Mouse (Mus musculus) olfactory bulb, adult 2 months (tissue): ENCODE results near the gene Pcnx3. TPM values are rescaled to one million over a fixed set of nuclear protein-coding genes. Genes with fewer than 3 reads are reported as not detected.

Source experiments
- H3K27ac ChIP-seq: fragments of 200-500 bp; 2 replicates; pipeline ENCODE4 v1.5.1; 2012; ENCODE audit warnings: low read depth, low read length; ENCODE audit not compliant: insufficient read depth
- H3K4me1 ChIP-seq: fragments of 200-500 bp; 2 replicates; pipeline ENCODE4 v1.6.1; 2012; ENCODE audit warnings: low read length; ENCODE audit not compliant: control insufficient read depth, insufficient read depth
- H3K4me3 ChIP-seq: fragments of 200-500 bp; 2 replicates; pipeline ENCODE4 v1.5.1; 2012; ENCODE audit warnings: mild to moderate bottlenecking, low read depth, low read length, moderate library complexity; ENCODE audit not compliant: insufficient read depth
- CTCF ChIP-seq: fragments of 200-500 bp; IDR thresholded peaks from 2 replicates; pipeline ENCODE4 v1.5.1; 2012; ENCODE audit warnings: low read depth, mild to moderate bottlenecking, low read length, moderate library complexity; ENCODE audit not compliant: insufficient read depth
- POLR2A ChIP-seq: fragments of 200-500 bp; IDR thresholded peaks from 2 replicates; pipeline ENCODE4 v1.6.1; 2012; ENCODE audit warnings: mild to moderate bottlenecking, low read depth, low read length, moderate library complexity; ENCODE audit not compliant: insufficient read depth
- WGBS: fragments of 180-500 bp; shearing (Covaris S2); methylation state at CpG from one replicate; pipeline ENCODE4 v1.1.7; 2018; 5-methylcytosine and 5-hydroxymethylcytosine counted together
- polyA plus RNA-seq: library from polyadenylated mRNA; stranded (reverse); fragments of >200 nt; gene quantifications from 2 replicates; pipeline ENCODE4 v1.2.4, GENCODE M21; 2012; ENCODE audit warnings: low replicate concordance; ENCODE audit not compliant: missing spikeins, insufficient read depth, insufficient read length

The Pcnx3 gene
- polyA plus RNA-seq, 1 experiment, result not detected

DNA sequence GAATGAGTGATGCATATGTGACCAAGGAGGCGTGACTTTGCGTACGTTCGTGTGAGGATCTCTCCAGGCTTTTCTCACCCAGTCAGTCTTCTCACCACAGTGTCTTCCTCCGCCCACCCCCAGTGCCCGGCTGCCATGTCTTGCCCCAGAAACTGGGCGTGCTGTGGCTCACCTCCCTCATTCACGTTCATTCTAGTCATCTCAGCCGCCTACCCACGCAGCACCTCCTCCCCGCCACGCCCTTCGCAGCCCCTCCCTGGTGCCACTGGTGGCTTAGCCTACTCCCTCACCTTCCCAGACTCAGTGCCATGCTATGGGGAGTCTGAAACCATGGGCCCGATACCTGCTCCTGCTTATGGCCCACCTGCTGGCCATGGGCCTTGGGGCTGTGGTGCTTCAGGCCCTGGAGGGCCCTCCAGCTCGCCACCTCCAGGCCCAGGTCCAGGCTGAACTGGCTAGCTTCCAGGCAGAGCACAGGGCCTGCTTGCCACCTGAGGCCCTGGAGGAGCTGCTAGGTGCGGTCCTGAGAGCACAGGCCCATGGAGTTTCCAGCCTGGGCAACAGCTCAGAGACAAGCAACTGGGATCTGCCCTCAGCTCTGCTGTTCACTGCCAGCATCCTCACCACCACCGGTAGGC is 15.6 kb upstream of the Pcnx3 start, which contains the start of gene Kcnk7:
Kcnk7 (plus strand) TSS at position 205 of the 638 bp plus-strand sequence.
- Histone ChIP-seq H3K27ac (no peak within 1 kb of the TSS), H3K4me1 (peaks cover 9% of the 10 kb centered on the region), H3K4me3 (no peak within 1 kb of the TSS)
- WGBS, result 72% methylated on average over 17 of the region's 17 CpGs
- TF ChIP-seq POLR2A (no peak), CTCF (no peak)

DNA sequence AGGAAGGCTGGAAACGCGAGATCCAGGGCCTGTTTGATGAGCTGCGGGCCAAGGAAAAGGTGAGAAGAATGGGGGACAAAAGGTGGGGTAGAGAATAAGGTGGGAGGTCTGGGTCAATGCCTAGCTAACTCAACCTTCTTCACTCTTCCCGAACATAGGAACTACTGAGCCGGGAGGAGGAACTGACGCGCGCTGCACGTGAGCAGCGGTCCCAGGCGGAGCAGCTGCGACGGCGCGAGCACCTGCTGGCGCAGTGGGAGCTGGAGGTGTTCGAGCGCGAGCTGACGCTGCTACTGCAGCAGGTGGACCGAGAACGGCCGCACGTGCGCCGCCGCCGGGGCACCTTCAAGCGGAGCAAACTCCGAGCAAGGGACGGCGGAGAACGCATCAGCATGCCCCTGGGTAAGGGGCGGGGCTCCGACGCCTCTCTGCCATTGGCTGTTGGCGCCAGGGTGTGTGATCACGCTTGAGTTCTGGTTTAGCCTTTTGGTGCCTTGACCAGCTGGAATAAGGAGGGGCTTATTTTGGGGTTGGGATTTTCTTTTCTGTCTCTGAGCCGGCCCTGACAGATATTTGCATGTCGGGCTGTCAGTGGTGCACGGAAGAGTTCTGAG is 7.2 kb upstream of the Pcnx3 start:
- Histone ChIP-seq H3K4me3 (no peak overlapping the region), H3K27ac (no peak overlapping the region), H3K4me1 (peaks cover 28% of the 10 kb centered on the region)
- WGBS, result 48% methylated on average over 41 of the region's 41 CpGs
- TF ChIP-seq POLR2A (no peak), CTCF (no peak)

DNA sequence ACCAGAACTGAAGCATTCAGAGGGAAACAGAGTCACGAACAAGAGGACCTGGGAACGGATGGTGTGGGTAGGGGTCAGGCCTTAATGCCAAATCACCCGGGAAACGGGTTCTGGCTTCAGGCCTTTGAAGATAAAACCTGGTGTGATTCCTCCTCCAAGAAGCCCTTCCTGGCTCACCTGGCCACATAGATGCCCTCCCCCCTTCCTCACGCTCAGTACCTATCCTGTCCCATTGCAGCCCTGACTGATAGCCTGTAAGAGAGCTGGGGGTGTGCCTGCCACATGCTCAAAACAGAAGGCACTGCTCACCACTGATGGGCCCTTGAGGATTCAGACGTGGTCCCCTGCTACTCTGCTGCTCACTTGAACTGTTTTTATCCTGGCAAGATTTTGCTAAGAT is 5.1 kb upstream of the Pcnx3 start:
- 77% methylated on average over 6 of the region's 6 CpGs for WGBS
- peaks cover 38% of the 10 kb centered on the region for H3K4me1 ChIP-seq
- no peak for TF ChIP-seq POLR2A
- TF ChIP-seq CTCF, result no peak
- no peak overlapping the region for H3K27ac ChIP-seq
- H3K4me3 ChIP-seq, result no peak overlapping the region

DNA sequence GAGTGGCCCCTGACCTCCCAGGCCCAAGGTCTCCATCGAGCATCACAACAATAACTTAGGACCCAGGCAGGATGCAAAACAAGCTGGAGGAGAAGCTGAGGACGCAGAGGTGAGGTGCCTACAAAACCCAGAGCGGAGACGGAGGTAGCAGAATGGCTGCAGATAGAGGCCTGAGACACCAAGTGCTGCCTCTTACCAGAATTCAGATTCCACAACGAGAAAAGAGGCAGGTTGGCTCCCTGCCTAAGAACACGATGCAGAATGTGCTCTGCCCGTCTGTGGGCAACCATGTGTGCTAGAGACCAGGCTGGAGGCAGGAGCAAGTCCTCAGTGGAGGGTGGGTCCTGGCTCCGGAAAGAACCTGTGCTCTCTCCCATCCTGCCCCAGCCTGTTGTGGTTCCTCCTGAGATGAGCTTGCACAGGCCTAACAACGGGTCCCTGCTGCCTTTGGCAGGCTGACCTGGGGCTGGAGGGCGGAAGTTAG is 4.2 kb upstream of the Pcnx3 start:
- peaks cover 39% of the 10 kb centered on the region for H3K4me1 ChIP-seq
- peak overlapping the region; percentile 2; the same call in 1 of the 2 replicates for H3K4me3 ChIP-seq
- 49% methylated on average over 10 of the region's 10 CpGs for WGBS
- H3K27ac ChIP-seq, result peak overlapping the region; percentile 49
- no peak for TF ChIP-seq CTCF
- no peak for TF ChIP-seq POLR2A

DNA sequence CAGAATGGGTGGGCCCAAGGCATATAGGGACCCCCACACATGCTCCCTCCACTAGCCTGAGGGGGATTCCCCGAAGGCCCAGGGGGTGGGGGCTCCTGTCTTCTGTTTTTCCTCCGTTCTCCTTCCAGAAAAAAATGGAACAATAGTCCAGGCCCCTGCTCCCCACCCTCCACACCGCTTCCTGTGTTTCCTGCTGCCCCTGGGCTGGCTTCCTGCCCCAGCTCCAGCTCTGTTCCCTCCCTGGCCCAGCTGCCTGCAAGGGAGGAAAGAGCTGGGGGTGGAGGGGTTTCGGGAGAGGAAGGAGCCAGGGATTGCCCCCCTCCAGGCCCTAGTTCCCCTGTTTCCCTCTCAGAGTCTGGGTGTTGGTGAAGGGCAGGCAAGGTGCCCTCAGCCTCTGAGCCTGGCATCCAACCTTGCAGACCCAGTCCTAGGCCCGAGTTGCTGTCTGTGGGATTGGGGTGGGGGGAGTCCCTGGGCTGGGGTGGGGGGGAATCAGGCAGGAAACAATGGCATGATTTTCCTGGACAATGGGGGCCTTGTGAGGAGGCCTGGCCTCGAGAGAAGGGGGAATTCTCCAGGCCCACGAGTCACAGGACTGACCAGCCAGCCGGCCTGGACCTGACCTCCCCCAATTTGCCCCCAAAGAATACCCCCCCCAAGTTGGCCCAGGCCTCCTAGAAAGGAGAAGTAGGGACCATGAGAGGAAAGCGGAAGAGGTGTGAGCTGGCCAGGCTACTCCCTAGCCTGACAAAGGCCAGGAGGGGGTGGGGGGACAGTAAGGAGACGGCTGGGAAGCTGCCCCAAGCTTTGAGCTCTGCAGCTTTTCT is 3.6 kb upstream of the Pcnx3 start:
- Histone ChIP-seq H3K27ac (peak overlapping the region; percentile 49), H3K4me1 (peaks cover 44% of the 10 kb centered on the region), H3K4me3 (peak overlapping the region; percentile 22)
- 32% methylated on average over 10 of the region's 10 CpGs for WGBS
- no peak for TF ChIP-seq POLR2A
- no peak for TF ChIP-seq CTCF

DNA sequence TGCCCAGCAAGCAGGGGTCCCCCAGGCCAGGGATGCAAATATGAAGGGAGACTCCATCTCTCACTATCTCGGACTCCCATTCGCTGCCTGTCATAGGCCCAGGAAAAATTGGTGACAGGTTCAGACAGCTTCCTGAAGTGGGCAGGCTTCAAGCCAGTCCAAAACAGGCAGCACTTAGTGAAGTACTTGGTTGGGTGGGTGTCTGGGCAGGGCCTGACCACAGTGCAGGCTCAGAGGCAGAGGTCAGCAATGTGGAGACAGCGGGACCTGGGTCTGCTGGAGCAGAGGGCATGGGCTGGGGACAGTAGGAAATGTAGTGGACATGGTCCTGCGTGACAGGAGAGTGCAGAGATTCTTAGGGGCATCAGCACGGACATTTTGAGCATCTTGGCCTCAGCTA is 2.9 kb upstream of the Pcnx3 start:
- Histone ChIP-seq H3K4me1 (peaks cover 47% of the 10 kb centered on the region), H3K4me3 (peak overlapping the region; percentile 87; the same call in 1 of the 2 replicates), H3K27ac (peak overlapping the region; percentile 23; the same call in 1 of the 2 replicates)
- 65% methylated on average over 5 of the region's 5 CpGs for WGBS
- no peak for TF ChIP-seq POLR2A
- no peak for TF ChIP-seq CTCF

DNA sequence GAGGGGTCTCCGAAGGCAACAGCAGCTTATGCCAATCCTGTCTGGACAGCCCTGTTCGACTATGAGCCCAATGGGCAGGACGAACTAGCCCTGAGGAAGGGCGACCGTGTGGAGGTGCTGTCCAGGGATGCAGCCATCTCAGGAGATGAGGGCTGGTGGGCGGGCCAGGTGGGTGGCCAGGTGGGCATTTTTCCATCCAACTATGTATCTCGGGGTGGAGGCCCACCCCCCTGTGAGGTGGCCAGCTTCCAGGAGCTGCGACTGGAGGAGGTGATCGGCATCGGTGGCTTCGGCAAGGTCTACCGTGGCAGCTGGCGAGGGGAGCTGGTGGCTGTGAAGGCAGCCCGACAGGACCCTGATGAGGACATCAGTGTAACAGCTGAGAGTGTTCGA is 1.6 kb upstream of the Pcnx3 start:
- peak overlapping the region; percentile 87 for H3K4me3 ChIP-seq
- TF ChIP-seq CTCF (no peak), POLR2A (no peak)
- H3K27ac ChIP-seq, result no peak overlapping the region
- 55% methylated on average over 15 of the region's 15 CpGs for WGBS
- peaks cover 47% of the 10 kb centered on the region for H3K4me1 ChIP-seq

DNA sequence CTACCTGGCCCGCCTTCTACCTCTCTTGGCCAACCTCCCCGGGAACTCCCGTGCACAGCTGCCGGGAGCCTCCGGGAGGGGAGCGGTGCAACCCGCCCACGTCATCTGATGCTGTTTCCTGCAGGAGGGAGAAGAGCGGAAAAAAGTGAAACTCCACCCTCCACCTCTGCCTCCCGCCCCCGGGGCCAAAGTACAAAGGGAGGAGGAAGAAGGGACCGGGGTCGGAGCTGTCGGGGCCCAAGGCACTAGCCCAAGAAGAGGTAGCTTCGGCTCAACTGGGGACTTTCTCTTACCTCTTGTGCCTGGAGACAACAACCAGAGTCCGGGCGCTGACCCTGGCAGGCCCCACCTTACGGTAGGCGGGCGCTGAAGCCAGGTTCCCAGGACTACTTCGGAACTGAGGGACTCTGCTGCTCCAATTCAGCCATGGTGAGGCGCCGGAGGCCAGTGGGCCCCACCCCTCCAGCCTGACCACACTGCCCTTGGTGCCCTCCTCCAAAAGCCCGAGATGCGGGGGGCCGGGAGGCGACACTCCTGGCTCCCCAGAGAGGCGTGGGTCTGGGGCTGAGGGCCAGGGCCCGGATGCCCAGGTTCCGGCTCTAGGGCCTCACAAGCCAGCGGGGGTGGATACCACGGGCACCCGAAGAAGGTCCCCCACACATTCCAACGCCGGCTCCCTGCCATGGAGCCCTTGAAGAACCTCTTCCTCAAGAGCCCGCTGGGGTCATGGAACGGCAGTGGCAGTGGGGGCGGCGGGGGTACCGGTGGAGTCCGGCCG is 1.0 kb upstream of the Pcnx3 start:
- 8% methylated on average over 42 of the region's 42 CpGs for WGBS
- peak overlapping the region; percentile 68 for H3K27ac ChIP-seq
- H3K4me3 ChIP-seq, result peak overlapping the region; percentile 87
- no peak for TF ChIP-seq CTCF
- peak; percentile 42; the same call in 1 of the 2 replicates for TF ChIP-seq POLR2A
- peaks cover 47% of the 10 kb centered on the region for H3K4me1 ChIP-seq
